Mouse (Mus musculus) myocyte (in vitro differentiated cells): ENCODE measurements at regions not wholly inside any gene's neighbourhood (a gene's known extent, or its start where the extent isn't known, plus 50 kb on each side); places are given as distances from the start of the nearest gene placed in this dataset.

ENCODE experiments used
- H3K27me3 ChIP-seq: one replicate; pipeline ENCODE4 v1.6.1; 2011; ENCODE audit not compliant: control insufficient read depth, insufficient read depth, insufficient read length
- H3K36me3 ChIP-seq: one replicate; pipeline ENCODE4 v1.6.1; 2011; ENCODE audit not compliant: control insufficient read depth, insufficient read depth
- H3K4me2 ChIP-seq: one replicate; pipeline ENCODE4 v1.6.1; 2011; ENCODE audit warnings: low read depth, control low read depth
- H3K4me3 ChIP-seq: one replicate; pipeline ENCODE4 v1.5.1; 2011; ENCODE audit warnings: mild to moderate bottlenecking, control low read depth, moderate library complexity
- H3K79me2 ChIP-seq: one replicate; pipeline ENCODE4 v1.6.1; 2011; ENCODE audit not compliant: control insufficient read depth, insufficient read depth
- H3ac ChIP-seq: one replicate; pipeline ENCODE4 v1.6.1; 2011; ENCODE audit not compliant: control insufficient read depth, insufficient read length
- CEBPB ChIP-seq: IDR thresholded peaks from 2 replicates; pipeline ENCODE4 v1.6.1; 2011; ENCODE audit warnings: mild to moderate bottlenecking, moderate library complexity; ENCODE audit not compliant: poor library complexity, insufficient read depth, severe bottlenecking
- E2F4 ChIP-seq: IDR thresholded peaks from one replicate; pipeline ENCODE4 v1.6.1; 2011; ENCODE audit warnings: mild to moderate bottlenecking, control low read depth, moderate library complexity; ENCODE audit not compliant: insufficient read depth
- MAX ChIP-seq: IDR thresholded peaks from one replicate; pipeline ENCODE4 v1.6.1; 2011; ENCODE audit warnings: low read depth, mild to moderate bottlenecking, control low read depth
- MYOD1 ChIP-seq, 3 experiments: IDR thresholded peaks; one replicate each; pipeline ENCODE4 v1.6.1; 2011; ENCODE audit warnings: control low read depth in 2 of 3, low read depth in 2 of 3, mild to moderate bottlenecking in 2 of 3, moderate library complexity in 1 of 3; ENCODE audit not compliant: insufficient read length in 2 of 3, control insufficient read depth in 1 of 3
- MYOG ChIP-seq, 3 experiments: IDR thresholded peaks; one replicate each; pipeline ENCODE4 v1.6.1; 2011; ENCODE audit warnings: control low read depth in 2 of 3, low read depth in 2 of 3, mild to moderate bottlenecking in 2 of 3; ENCODE audit not compliant: insufficient read length in 2 of 3, control insufficient read depth in 1 of 3, insufficient read depth in 1 of 3
- POLR2A ChIP-seq: IDR thresholded peaks from one replicate; pipeline ENCODE4 v1.6.1; 2011; ENCODE audit warnings: low read depth, mild to moderate bottlenecking, control low read depth, moderate library complexity; ENCODE audit not compliant: insufficient read length
- POLR2AphosphoS2 ChIP-seq: IDR thresholded peaks from one replicate; pipeline ENCODE4 v1.6.1; 2011; ENCODE audit warnings: low read depth, control low read depth; ENCODE audit not compliant: insufficient read length
- REST ChIP-seq: IDR thresholded peaks from one replicate; pipeline ENCODE4 v1.6.1; 2011; ENCODE audit warnings: mild to moderate bottlenecking, control low read depth, moderate library complexity; ENCODE audit not compliant: insufficient read depth, insufficient read length
- SRF ChIP-seq: IDR thresholded peaks from one replicate; pipeline ENCODE4 v1.6.1; 2011; ENCODE audit warnings: low read depth; ENCODE audit not compliant: control insufficient read depth, insufficient read length
- TCF12 ChIP-seq: IDR thresholded peaks from one replicate; pipeline ENCODE4 v1.6.1; 2011; ENCODE audit warnings: mild to moderate bottlenecking, control low read depth; ENCODE audit not compliant: poor library complexity, insufficient read depth, severe bottlenecking
- TCF3 ChIP-seq: IDR thresholded peaks from one replicate; pipeline ENCODE4 v1.6.1; 2011; ENCODE audit warnings: low read depth, control low read depth; ENCODE audit not compliant: insufficient read length
- USF1 ChIP-seq: IDR thresholded peaks from one replicate; pipeline ENCODE4 v1.6.1; 2011; ENCODE audit warnings: low read depth, mild to moderate bottlenecking, control low read depth, moderate library complexity

DNA sequence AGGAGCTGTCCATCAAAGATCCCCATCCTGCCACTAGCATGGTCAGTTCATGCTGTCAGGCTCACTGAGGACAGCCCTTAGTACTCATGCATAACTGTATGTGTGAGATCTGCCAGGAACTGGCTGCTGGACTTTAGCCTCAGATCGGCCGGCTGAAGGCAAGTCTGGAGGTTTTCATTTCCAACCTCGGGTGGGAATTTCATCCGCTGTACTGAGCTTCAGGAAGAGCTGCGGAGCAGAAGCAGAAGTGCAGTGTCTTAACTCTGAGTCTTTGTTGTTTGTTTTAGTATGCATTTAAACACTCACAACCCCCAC lies 99.6 kb upstream of the Ccnd2 start:
- no peaks in the 10 kb centered on the region for H3K36me3 ChIP-seq
- TF ChIP-seq POLR2AphosphoS2 (no peak), POLR2A (no peak)
- no peaks in the 10 kb centered on the region for H3K27me3 ChIP-seq
- H3K4me3 ChIP-seq: no peak overlapping the region
- no peaks in the 10 kb centered on the region for H3K79me2 ChIP-seq
- no peak overlapping the region for H3K4me2 ChIP-seq
- H3ac ChIP-seq: no peak overlapping the region

DNA sequence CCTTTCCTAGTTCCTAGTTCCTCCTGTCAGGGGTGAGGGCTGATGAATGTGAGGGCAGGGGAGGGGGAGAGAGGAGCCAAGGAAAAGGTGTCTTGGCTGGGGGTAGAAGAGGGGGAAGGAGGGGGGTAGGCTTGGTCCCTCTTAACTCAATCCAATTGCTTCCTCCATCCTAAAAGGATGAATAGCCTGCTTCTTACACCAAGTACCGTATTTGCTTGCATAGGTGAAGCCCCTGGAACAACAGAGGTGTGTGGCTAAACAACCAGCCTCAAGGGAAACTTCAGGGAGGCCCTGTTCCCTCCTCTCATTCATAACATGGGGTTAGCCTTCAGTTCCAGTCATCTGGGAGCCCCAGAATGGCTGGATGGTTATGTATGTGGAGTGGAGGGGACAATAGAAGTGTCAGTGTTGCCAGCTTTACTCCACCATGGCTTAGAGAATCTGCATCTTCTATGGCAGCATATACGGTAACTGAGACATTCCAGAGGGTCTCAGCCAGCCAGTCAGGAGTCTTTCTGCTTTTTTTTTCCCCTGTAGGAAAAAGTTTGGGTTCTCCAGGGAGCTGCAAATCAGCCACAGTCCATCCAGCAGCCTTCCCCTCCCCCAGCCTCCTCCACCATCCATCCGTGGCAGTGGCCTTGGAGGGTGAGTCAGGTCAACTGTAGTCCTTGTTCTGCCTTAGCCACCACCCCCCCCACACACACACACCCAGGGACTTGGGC lies 100.2 kb upstream of the Ccnd2 start:
- no peaks in the 10 kb centered on the region for H3K79me2 ChIP-seq
- no peaks in the 10 kb centered on the region for H3K27me3 ChIP-seq
- TF ChIP-seq MAX (no peak), MYOG (IDR thresholded peaks at IDR 0.05; ENCODE audit: control insufficient read depth in 1 of 3, insufficient read depth in 1 of 3, insufficient read length in 2 of 3, low read depth in 2 of 3) (no peak), USF1 (no peak), SRF (no peak), MYOD1 (IDR thresholded peaks at IDR 0.05; ENCODE audit: control insufficient read depth in 1 of 3, insufficient read length in 2 of 3, low read depth in 2 of 3) (no peak), REST (no peak), CEBPB (no peak), E2F4 (no peak), TCF3 (no peak), POLR2AphosphoS2 (no peak)
- H3K4me2 ChIP-seq: no peak overlapping the region
- no peak overlapping the region for H3ac ChIP-seq
- H3K4me3 ChIP-seq: no peak overlapping the region
- no peaks in the 10 kb centered on the region for H3K36me3 ChIP-seq

DNA sequence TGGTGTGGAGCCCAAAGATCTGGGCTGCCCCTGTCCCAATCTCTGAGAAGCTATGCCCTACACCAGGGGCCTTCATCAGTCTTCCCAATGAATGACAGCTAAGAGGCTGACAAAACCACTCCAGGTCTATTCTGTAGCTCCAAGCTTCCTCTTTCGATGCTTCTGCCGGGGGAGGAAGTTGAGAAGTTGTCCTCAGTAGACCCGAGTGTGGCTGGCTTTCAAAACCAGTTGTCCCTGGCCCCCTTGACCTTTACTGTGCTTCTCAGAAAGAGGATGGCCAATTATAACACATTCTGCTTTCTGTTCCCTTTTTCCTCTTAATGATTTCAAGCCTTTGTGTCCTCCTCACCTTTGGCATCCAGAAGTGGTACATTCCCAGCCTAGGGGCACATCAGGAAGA lies 101.9 kb upstream of the Ccnd2 start:
- no peak overlapping the region for H3ac ChIP-seq
- no peaks in the 10 kb centered on the region for H3K79me2 ChIP-seq
- no peaks in the 10 kb centered on the region for H3K36me3 ChIP-seq
- no peak overlapping the region for H3K4me3 ChIP-seq
- H3K4me2 ChIP-seq: no peak overlapping the region
- TF ChIP-seq MAX: no peak
- no peak for TF ChIP-seq E2F4
- no peak for TF ChIP-seq POLR2AphosphoS2
- no peak for TF ChIP-seq MYOD1 (IDR thresholded peaks at IDR 0.05; ENCODE audit: control insufficient read depth in 1 of 3, insufficient read length in 2 of 3, low read depth in 2 of 3)
- TF ChIP-seq USF1: no peak
- no peak for TF ChIP-seq SRF
- no peak for TF ChIP-seq MYOG (IDR thresholded peaks at IDR 0.05; ENCODE audit: control insufficient read depth in 1 of 3, insufficient read depth in 1 of 3, insufficient read length in 2 of 3, low read depth in 2 of 3)
- TF ChIP-seq REST: no peak
- H3K27me3 ChIP-seq: no peaks in the 10 kb centered on the region

DNA sequence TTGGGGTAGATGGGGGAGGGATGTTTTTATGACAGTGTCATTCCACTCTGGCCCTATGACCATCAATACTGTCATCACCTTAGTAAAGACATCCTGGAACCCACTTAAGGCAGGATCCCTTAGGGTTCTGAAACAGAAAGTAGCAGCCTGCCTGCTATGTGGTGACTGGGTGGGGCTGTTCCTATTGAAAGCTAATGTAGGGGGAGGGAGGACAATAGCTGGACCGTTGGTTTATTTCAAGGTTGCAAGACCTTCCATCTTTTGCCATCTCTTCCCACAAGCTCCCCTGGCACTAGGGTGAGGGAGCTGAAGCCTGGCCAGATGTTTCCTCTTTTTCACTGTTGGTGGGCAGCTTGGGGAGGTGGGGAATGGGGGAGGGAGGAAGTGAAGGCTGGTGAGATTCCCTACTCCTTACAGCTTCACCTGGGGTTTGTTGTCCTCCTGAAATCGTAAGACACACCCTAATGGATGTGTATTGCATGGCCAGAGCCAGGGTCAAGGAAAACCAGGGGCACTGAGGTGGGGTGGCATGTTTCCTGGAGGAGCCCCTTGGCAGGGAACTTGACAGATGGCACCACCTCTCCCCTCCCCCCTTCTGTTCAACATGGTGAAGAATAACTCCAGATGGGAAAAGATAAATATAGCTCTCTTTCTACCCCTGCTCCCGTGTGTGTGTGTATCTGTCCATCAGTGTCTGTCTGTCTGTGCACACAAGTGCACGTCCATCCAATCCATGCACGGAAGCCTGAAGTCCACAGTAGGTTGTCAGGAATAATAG lies 112.1 kb upstream of the Ccnd2 start:
- H3K4me3 ChIP-seq: no peak overlapping the region
- TF ChIP-seq E2F4: no peak
- TF ChIP-seq POLR2A: no peak
- TF ChIP-seq SRF: no peak
- no peak for TF ChIP-seq MAX
- TF ChIP-seq MYOG (IDR thresholded peaks at IDR 0.05; ENCODE audit: control insufficient read depth in 1 of 3, insufficient read depth in 1 of 3, insufficient read length in 2 of 3, low read depth in 2 of 3): no peak
- H3ac ChIP-seq: no peak overlapping the region
- H3K36me3 ChIP-seq: no peaks in the 10 kb centered on the region
- no peaks in the 10 kb centered on the region for H3K27me3 ChIP-seq
- no peaks in the 10 kb centered on the region for H3K79me2 ChIP-seq
- no peak overlapping the region for H3K4me2 ChIP-seq

DNA sequence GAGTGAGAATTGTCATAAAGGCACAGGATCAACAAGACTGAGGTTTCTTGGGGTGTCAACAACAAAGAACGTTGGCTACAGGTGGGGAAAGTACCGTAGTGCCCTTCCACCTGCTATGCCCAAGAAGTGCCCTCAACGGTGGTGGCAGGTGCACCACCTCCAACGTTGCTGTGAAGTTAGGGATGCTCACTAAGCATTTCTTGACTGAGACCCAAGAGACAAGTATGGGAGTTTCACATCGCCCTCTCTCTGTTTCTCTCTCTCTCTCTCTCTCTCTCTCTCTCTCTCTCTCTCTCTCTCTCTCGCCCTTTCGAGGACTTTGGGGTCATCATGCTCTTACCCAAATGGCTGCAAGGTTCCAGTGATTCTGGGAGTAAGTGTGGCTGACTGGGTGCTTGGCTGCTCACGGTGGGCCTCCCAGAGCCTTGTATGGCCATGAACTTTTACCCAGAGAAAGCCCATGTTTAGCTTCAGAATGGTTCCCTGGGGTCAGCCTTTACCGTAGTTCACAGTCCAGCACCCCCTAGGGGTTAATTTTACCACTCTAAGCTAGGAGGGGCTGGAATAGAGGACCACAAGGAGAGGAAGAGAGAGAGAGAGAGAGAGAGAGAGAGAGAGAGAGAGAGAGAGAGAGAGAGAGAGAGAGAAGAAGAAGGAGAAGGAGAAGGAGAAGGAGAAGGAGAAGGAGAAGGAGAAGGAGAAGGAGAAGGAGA lies 113.2 kb upstream of the Ccnd2 start:
- Histone ChIP-seq H3K36me3 (no peaks in the 10 kb centered on the region), H3K4me3 (no peak overlapping the region), H3K4me2 (no peak overlapping the region), H3ac (no peak overlapping the region), H3K27me3 (no peaks in the 10 kb centered on the region), H3K79me2 (no peaks in the 10 kb centered on the region)
- TF ChIP-seq MYOG (IDR thresholded peaks at IDR 0.05; ENCODE audit: control insufficient read depth in 1 of 3, insufficient read depth in 1 of 3, insufficient read length in 2 of 3, low read depth in 2 of 3) (no peak), SRF (no peak), CEBPB (no peak), TCF3 (no peak), E2F4 (no peak), TCF12 (no peak), POLR2A (no peak), USF1 (no peak), MYOD1 (IDR thresholded peaks at IDR 0.05; ENCODE audit: control insufficient read depth in 1 of 3, insufficient read length in 2 of 3, low read depth in 2 of 3) (no peak), MAX (no peak), REST (no peak), POLR2AphosphoS2 (no peak)
